Mouse (Mus musculus): ENCODE measurements at regions not wholly inside any gene's neighbourhood (a gene's known extent, or its start where the extent isn't known, plus 50 kb on each side); places are given as distances from the start of the nearest gene placed in this dataset.

DNA sequence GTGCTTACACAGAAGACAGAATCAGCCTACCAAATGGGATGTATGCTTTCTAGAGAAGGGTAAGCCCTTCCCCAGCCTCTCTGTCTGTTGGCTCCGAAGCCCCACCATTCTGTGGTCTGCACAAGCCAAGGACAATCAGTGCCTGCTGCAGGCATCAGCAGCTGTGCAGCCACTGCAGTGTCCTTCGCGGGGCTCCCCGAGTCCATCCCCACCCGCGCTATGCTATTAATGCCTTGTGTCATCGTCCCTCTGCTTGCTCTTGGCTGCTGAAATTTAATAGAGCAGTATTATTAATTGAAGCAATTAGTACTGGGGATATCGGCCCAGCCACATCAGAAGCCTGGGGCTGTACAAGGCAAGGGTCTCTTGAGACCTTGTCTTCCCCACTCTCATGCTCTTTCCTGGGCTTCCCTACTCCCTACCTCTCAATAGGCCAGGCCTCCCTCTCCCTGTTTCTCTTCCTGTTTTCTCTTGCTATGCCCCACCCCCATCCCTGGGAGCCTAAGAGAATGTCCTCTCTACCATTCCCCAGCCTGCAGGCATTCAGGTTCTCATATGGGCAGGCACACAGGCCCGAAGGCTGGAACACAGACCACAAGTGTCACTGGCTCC is 65.4 kb upstream of the Calm2 start:
- TF ChIP-seq CTCF (IDR thresholded peaks at IDR 0.05; ENCODE audit: extremely low read depth, insufficient read depth, insufficient read length, insufficient replicate concordance), result no peak
- TF ChIP-seq POLR2A (IDR thresholded peaks at IDR 0.05; ENCODE audit: low read depth, low read length), result no peak

Measured in spleen, adult 2 months (tissue).